Mouse (Mus musculus) heart, embryonic 11.5 days (tissue): Measurements from ENCODE around the gene Rsrp1. TPM values are rescaled to one million over a fixed set of nuclear protein-coding genes. Genes with fewer than 3 reads are reported as not detected.
A peak's percentile ranks its signal among the peaks of the same experiment; 100 is the strongest.

Source experiments
- ATAC-seq: fragments of 200-750 bp; cut with Nextera tagmentation; replicated peaks from 2 replicates; pipeline ENCODE4 v1.8.0; 2017; ENCODE audit warnings: moderate library complexity; ENCODE audit not compliant: insufficient number of reproducible peaks, low FRiP score, low TSS enrichment
- H3K27ac ChIP-seq: fragments of 300-500 bp; sonication (generic); 2 replicates; pipeline ENCODE4 v1.5.1; 2014; ENCODE audit warnings: mild to moderate bottlenecking, low read depth, low read length
- H3K27me3 ChIP-seq: fragments of 300-500 bp; sonication (generic); 2 replicates; pipeline ENCODE4 v1.6.1; 2014; ENCODE audit warnings: mild to moderate bottlenecking, low read length, mixed read lengths; ENCODE audit not compliant: control insufficient read depth, insufficient read depth
- H3K36me3 ChIP-seq: fragments of 300-500 bp; sonication (generic); 2 replicates; pipeline ENCODE4 v1.6.1; 2014; ENCODE audit warnings: mild to moderate bottlenecking, low read length, moderate library complexity, mixed read lengths; ENCODE audit not compliant: control insufficient read depth, insufficient read depth
- H3K4me1 ChIP-seq: fragments of 300-500 bp; sonication (generic); 2 replicates; pipeline ENCODE4 v1.6.1; 2014; ENCODE audit warnings: low read length; ENCODE audit not compliant: control insufficient read depth, insufficient read depth
- H3K4me2 ChIP-seq: fragments of 300-500 bp; sonication (generic); 2 replicates; pipeline ENCODE4 v1.6.1; 2014; ENCODE audit warnings: mild to moderate bottlenecking, moderate library complexity
- H3K4me3 ChIP-seq: fragments of 300-500 bp; sonication (generic); 2 replicates; pipeline ENCODE4 v1.5.1; 2014; ENCODE audit warnings: low read depth, low read length
- H3K9ac ChIP-seq: fragments of 300-500 bp; sonication (generic); 2 replicates; pipeline ENCODE4 v1.6.1; 2014; ENCODE audit warnings: mild to moderate bottlenecking, low read depth, low read length, moderate library complexity
- H3K9me3 ChIP-seq: fragments of 300-500 bp; sonication (generic); replicated peaks from 2 replicates; pipeline ENCODE4 v1.6.1; 2016; ENCODE audit warnings: low read length; ENCODE audit not compliant: control insufficient read depth
- WGBS: fragments of 180-500 bp; shearing (Covaris S2); extraction: QIAGEN DNeasy Blood & Tissue Kit; methylation state at CpG from one replicate; pipeline ENCODE4 v1.1.7; 2014; ENCODE audit not compliant: insufficient replicate concordance; 5-methylcytosine and 5-hydroxymethylcytosine counted together
- polyA plus RNA-seq: library from polyadenylated mRNA; unstranded; fragments of >200 nt; fragmentation: Nextera tagmentation; extraction: Ambion mirVana; gene quantifications from 2 replicates; pipeline ENCODE4 v1.2.1, GENCODE M21; 2014

The Rsrp1 gene
- polyA plus RNA-seq, 1 experiment from 2014 or later, result 353 TPM

GRCm38 (mm10) chr4:134943758-134944538 is 20.6 kb downstream of the Rsrp1 start:
- H3K27me3 ChIP-seq, result peaks cover 21% of the 10 kb centered on the region
- WGBS, result 39% methylated on average over 27 of the region's 27 CpGs
- no peak overlapping the region for H3K4me3 ChIP-seq
- no peak for ATAC-seq
- no peak overlapping the region for H3K4me2 ChIP-seq
- H3K9me3 ChIP-seq, result no peaks in the 10 kb centered on the region
- H3K27ac ChIP-seq, result no peak overlapping the region
- H3K4me1 ChIP-seq, result 0 out of 2 replicates have a peak, but pooled peaks cover 3% of the 10 kb centered on the region
- no peaks in the 10 kb centered on the region for H3K36me3 ChIP-seq
- H3K9ac ChIP-seq, result 0 out of 2 replicates have a peak overlapping the region, but pooled peaks have one; percentile 30

- Histone ChIP-seq H3K9ac (peak overlapping the region; percentile 23; the same call in 1 of the 2 replicates), H3K27me3 (peaks cover 20% of the 10 kb centered on the region), H3K4me1 (0 out of 2 replicates have a peak, but pooled peaks cover 6% of the 10 kb centered on the region), H3K4me3 (0 out of 2 replicates have a peak overlapping the region, but pooled peaks have one; percentile 19), H3K36me3 (no peaks in the 10 kb centered on the region), H3K9me3 (no peaks in the 10 kb centered on the region), H3K27ac (0 out of 2 replicates have a peak overlapping the region, but pooled peaks have one; percentile 6), H3K4me2 (peak overlapping the region; percentile 58)
- ATAC-seq, result no peak
- WGBS, result 11% methylated on average over 17 of the region's 17 CpGs
These were observed 22.8 kb downstream of the Rsrp1 start for GRCm38 (mm10) chr4:134946024-134946744.

- Histone ChIP-seq H3K27me3 (peaks cover 16% of the 10 kb centered on the region; the same call in 1 of the 2 replicates), H3K4me2 (no peak overlapping the region), H3K4me3 (no peak overlapping the region), H3K9me3 (no peaks in the 10 kb centered on the region), H3K27ac (peak overlapping the region; percentile 62), H3K4me1 (0 out of 2 replicates have a peak, but pooled peaks cover 6% of the 10 kb centered on the region), H3K9ac (no peak overlapping the region), H3K36me3 (no peaks in the 10 kb centered on the region)
- ATAC-seq, result peak; percentile 87
- WGBS, result 24% methylated on average over 11 of the region's 11 CpGs
These were observed 27.2 kb downstream of the Rsrp1 start for GRCm38 (mm10) chr4:134950518-134951091.

- H3K27me3 ChIP-seq, result peaks cover 38% of the 10 kb centered on the region
- no peak overlapping the region for H3K4me2 ChIP-seq
- no peak overlapping the region for H3K9ac ChIP-seq
- 28% methylated on average over 15 of the region's 15 CpGs for WGBS
- 0 out of 2 replicates have a peak, but pooled peaks cover 3% of the 10 kb centered on the region for H3K4me1 ChIP-seq
- ATAC-seq, result no peak
- no peaks in the 10 kb centered on the region for H3K36me3 ChIP-seq
- H3K27ac ChIP-seq, result no peak overlapping the region
- no peak overlapping the region for H3K4me3 ChIP-seq
- no peaks in the 10 kb centered on the region for H3K9me3 ChIP-seq
These were observed 31.1 kb downstream of the Rsrp1 start for GRCm38 (mm10) chr4:134954461-134954860.

- H3K4me2 ChIP-seq, result no peak overlapping the region
- H3K9me3 ChIP-seq, result no peaks in the 10 kb centered on the region
- WGBS, result 90% methylated on average over 2 of the region's 2 CpGs
- no peak overlapping the region for H3K27ac ChIP-seq
- H3K4me3 ChIP-seq, result no peak overlapping the region
- no peaks in the 10 kb centered on the region for H3K36me3 ChIP-seq
- H3K9ac ChIP-seq, result no peak overlapping the region
- no peak for ATAC-seq
- 0 out of 2 replicates have a peak, but pooled peaks cover 3% of the 10 kb centered on the region for H3K4me1 ChIP-seq
- H3K27me3 ChIP-seq, result peaks cover 38% of the 10 kb centered on the region
These were observed 31.8 kb downstream of the Rsrp1 start for GRCm38 (mm10) chr4:134955196-134955595.

- no peaks in the 10 kb centered on the region for H3K9me3 ChIP-seq
- no peak overlapping the region for H3K9ac ChIP-seq
- no peak for ATAC-seq
- WGBS, result 69% methylated on average over 3 of the region's 3 CpGs
- no peaks in the 10 kb centered on the region for H3K4me1 ChIP-seq
- H3K4me3 ChIP-seq, result no peak overlapping the region
- H3K27me3 ChIP-seq, result peaks cover 40% of the 10 kb centered on the region
- H3K36me3 ChIP-seq, result no peaks in the 10 kb centered on the region
- no peak overlapping the region for H3K4me2 ChIP-seq
- no peak overlapping the region for H3K27ac ChIP-seq
These were observed 32.5 kb downstream of the Rsrp1 start for GRCm38 (mm10) chr4:134955845-134956244.

- WGBS, result 13% methylated on average over 3 of the region's 3 CpGs
- peaks cover 43% of the 10 kb centered on the region for H3K27me3 ChIP-seq
- no peak; the same call in 1 of the 2 replicates for ATAC-seq
- no peak overlapping the region for H3K4me2 ChIP-seq
- no peak overlapping the region for H3K27ac ChIP-seq
- no peaks in the 10 kb centered on the region for H3K36me3 ChIP-seq
- no peak overlapping the region for H3K4me3 ChIP-seq
- no peaks in the 10 kb centered on the region for H3K9me3 ChIP-seq
- no peaks in the 10 kb centered on the region for H3K4me1 ChIP-seq
- H3K9ac ChIP-seq, result no peak overlapping the region
These were observed 32.9 kb downstream of the Rsrp1 start for GRCm38 (mm10) chr4:134956328-134956727.

- peaks cover 22% of the 10 kb centered on the region for H3K27me3 ChIP-seq
- no peaks in the 10 kb centered on the region for H3K9me3 ChIP-seq
- H3K36me3 ChIP-seq, result no peaks in the 10 kb centered on the region
- ATAC-seq, result peak; percentile 65
- 25% methylated on average over 19 of the region's 19 CpGs for WGBS
- H3K27ac ChIP-seq, result no peak overlapping the region
- H3K4me1 ChIP-seq, result peaks cover 7% of the 10 kb centered on the region; the same call in 1 of the 2 replicates
- H3K4me3 ChIP-seq, result no peak overlapping the region
- peak overlapping the region; percentile 28; the same call in 1 of the 2 replicates for H3K9ac ChIP-seq
- H3K4me2 ChIP-seq, result peak overlapping the region; percentile 49
These were observed 39.8 kb downstream of the Rsrp1 start for GRCm38 (mm10) chr4:134963021-134963776.
